Mouse (Mus musculus) hindbrain, embryonic 16.5 days (tissue): Measurements from ENCODE around the gene Tbc1d20. TPM values are rescaled to one million over a fixed set of nuclear protein-coding genes. Genes with fewer than 3 reads are reported as not detected.

Source experiments
- ATAC-seq: fragments of 200-750 bp; cut with Nextera tagmentation; 2 replicates; pipeline ENCODE4 v1.8.0; 2017; ENCODE audit warnings: moderate TSS enrichment, moderate library complexity
- H3K27ac ChIP-seq: fragments of 300-500 bp; sonication (generic); 2 replicates; pipeline ENCODE4 v1.5.1; 2014; ENCODE audit warnings: low read depth, mild to moderate bottlenecking, control low read depth, low read length, moderate library complexity
- H3K27me3 ChIP-seq: fragments of 300-500 bp; sonication (generic); replicated peaks from 2 replicates; pipeline ENCODE4 v1.6.1; 2014; ENCODE audit warnings: low read length; ENCODE audit not compliant: control insufficient read depth, insufficient read depth
- H3K36me3 ChIP-seq: fragments of 300-500 bp; sonication (generic); 2 replicates; pipeline ENCODE4 v1.6.1; 2014; ENCODE audit warnings: mild to moderate bottlenecking, low read length, moderate library complexity, mixed read lengths; ENCODE audit not compliant: control insufficient read depth, insufficient read depth
- H3K4me1 ChIP-seq: fragments of 300-500 bp; sonication (generic); 2 replicates; pipeline ENCODE4 v1.6.1; 2014; ENCODE audit warnings: low read depth, low read length; ENCODE audit not compliant: control insufficient read depth, insufficient read depth
- H3K4me2 ChIP-seq: fragments of 300-500 bp; sonication (generic); 2 replicates; pipeline ENCODE4 v1.6.1; 2014; ENCODE audit warnings: mild to moderate bottlenecking, low read length, control low read depth, moderate library complexity
- H3K4me3 ChIP-seq: fragments of 300-500 bp; sonication (generic); 2 replicates; pipeline ENCODE4 v1.5.1; 2014; ENCODE audit warnings: mild to moderate bottlenecking, low read length, control low read depth, moderate library complexity
- H3K9ac ChIP-seq: fragments of 300-500 bp; sonication (generic); 2 replicates; pipeline ENCODE4 v1.6.1; 2014; ENCODE audit warnings: low read depth, mild to moderate bottlenecking, control low read depth, low read length, moderate library complexity
- H3K9me3 ChIP-seq: fragments of 300-500 bp; sonication (generic); 2 replicates; pipeline ENCODE4 v1.6.1; 2014; ENCODE audit warnings: mild to moderate bottlenecking, low read length, moderate library complexity; ENCODE audit not compliant: control insufficient read depth
- WGBS: fragments of 180-500 bp; shearing (Covaris S2); extraction: QIAGEN DNeasy Blood & Tissue Kit; methylation state at CpG from one replicate; pipeline ENCODE4 v1.1.7; 2014; 5-methylcytosine and 5-hydroxymethylcytosine counted together
- polyA plus RNA-seq: library from polyadenylated mRNA; unstranded; fragments of >200 nt; fragmentation: Nextera tagmentation; extraction: Ambion mirVana; gene quantifications from 2 replicates; pipeline ENCODE4 v1.2.1, GENCODE M21; 2015

Tbc1d20 gene
- polyA plus RNA-seq, 1 experiment from 2014 or later = 31.2 TPM

- no peak overlapping the region for H3K4me2 ChIP-seq
- WGBS = 60% methylated on average over 2 of the region's 2 CpGs
- no peak overlapping the region for H3K27ac ChIP-seq
- no peak overlapping the region for H3K9ac ChIP-seq
- no peaks in the 10 kb centered on the region for H3K9me3 ChIP-seq
- no peak overlapping the region for H3K4me3 ChIP-seq
- peaks cover 14% of the 10 kb centered on the region for H3K4me1 ChIP-seq
- ATAC-seq = no peak
- no peaks in the 10 kb centered on the region for H3K36me3 ChIP-seq
- H3K27me3 ChIP-seq = no peaks in the 10 kb centered on the region
These were observed 1.2 kb upstream of the Tbc1d20 start for GRCm38 (mm10) chr2:152292475-152292874.

GRCm38 (mm10) chr2:152293179-152293726, 375 bp upstream of the Tbc1d20 start:
- Histone ChIP-seq H3K27ac (peak overlapping the region; percentile 74), H3K9me3 (no peaks in the 10 kb centered on the region), H3K36me3 (no peaks in the 10 kb centered on the region)

GRCm38 (mm10) chr2:152294541-152294940, 913 bp downstream of the Tbc1d20 start:
- peak overlapping the region; percentile 94 for H3K4me2 ChIP-seq
- no peaks in the 10 kb centered on the region; the same call in 1 of the 2 replicates for H3K36me3 ChIP-seq
- H3K27ac ChIP-seq = no peak overlapping the region; the same call in 1 of the 2 replicates
- no peaks in the 10 kb centered on the region for H3K9me3 ChIP-seq
- H3K4me1 ChIP-seq = peaks cover 14% of the 10 kb centered on the region
- H3K9ac ChIP-seq = peak overlapping the region; percentile 100
- peak overlapping the region; percentile 98 for H3K4me3 ChIP-seq
- no peak for ATAC-seq
- WGBS = 34% methylated on average over 5 of the region's 5 CpGs
- H3K27me3 ChIP-seq = no peaks in the 10 kb centered on the region

More at GRCm38 (mm10) chr2:152293179-152293726, 375 bp upstream of the Tbc1d20 start:
- H3K27me3 ChIP-seq = no peaks in the 10 kb centered on the region
- ATAC-seq = peak; percentile 78
- WGBS = 0% methylated on average over 15 of the region's 15 CpGs
- peaks cover 14% of the 10 kb centered on the region for H3K4me1 ChIP-seq
- peak overlapping the region; percentile 94 for H3K4me2 ChIP-seq
- H3K4me3 ChIP-seq = peak overlapping the region; percentile 98
- H3K9ac ChIP-seq = peak overlapping the region; percentile 65

GRCm38 (mm10) chr2:152302862-152303261, 9.2 kb downstream of the Tbc1d20 start:
- H3K9ac ChIP-seq = no peak overlapping the region
- H3K27me3 ChIP-seq = no peaks in the 10 kb centered on the region
- H3K4me2 ChIP-seq = no peak overlapping the region
- H3K36me3 ChIP-seq = peaks cover 22% of the 10 kb centered on the region
- H3K4me1 ChIP-seq = no peaks in the 10 kb centered on the region
- WGBS = 92% methylated on average over 2 of the region's 2 CpGs
- H3K27ac ChIP-seq = no peak overlapping the region
- ATAC-seq = no peak
- no peak overlapping the region for H3K4me3 ChIP-seq
- H3K9me3 ChIP-seq = no peaks in the 10 kb centered on the region

GRCm38 (mm10) chr2:152303781-152304180, 10.2 kb downstream of the Tbc1d20 start:
- Histone ChIP-seq H3K36me3 (peaks cover 31% of the 10 kb centered on the region), H3K4me2 (no peak overlapping the region), H3K27ac (no peak overlapping the region), H3K27me3 (no peaks in the 10 kb centered on the region), H3K9ac (no peak overlapping the region), H3K9me3 (no peaks in the 10 kb centered on the region), H3K4me1 (no peaks in the 10 kb centered on the region), H3K4me3 (no peak overlapping the region)
- 70% methylated on average over 5 of the region's 5 CpGs for WGBS
- no peak for ATAC-seq

- Histone ChIP-seq H3K9ac (no peak overlapping the region), H3K27ac (no peak overlapping the region), H3K27me3 (no peaks in the 10 kb centered on the region), H3K4me2 (no peak overlapping the region), H3K4me3 (no peak overlapping the region), H3K4me1 (no peaks in the 10 kb centered on the region), H3K9me3 (no peaks in the 10 kb centered on the region), H3K36me3 (peaks cover 41% of the 10 kb centered on the region)
- 97% methylated on average over 6 of the region's 6 CpGs for WGBS
- ATAC-seq = no peak
These were observed 11.9 kb downstream of the Tbc1d20 start for GRCm38 (mm10) chr2:152305480-152305879.

- H3K4me1 ChIP-seq = no peaks in the 10 kb centered on the region
- H3K27me3 ChIP-seq = no peaks in the 10 kb centered on the region
- WGBS = 83% methylated on average over 3 of the region's 3 CpGs
- ATAC-seq = no peak
- no peak overlapping the region for H3K27ac ChIP-seq
- no peaks in the 10 kb centered on the region for H3K9me3 ChIP-seq
- H3K36me3 ChIP-seq = peaks cover 45% of the 10 kb centered on the region
- no peak overlapping the region for H3K4me3 ChIP-seq
- no peak overlapping the region for H3K4me2 ChIP-seq
- H3K9ac ChIP-seq = no peak overlapping the region
These were observed 13.6 kb downstream of the Tbc1d20 start for GRCm38 (mm10) chr2:152307186-152307585.

- Histone ChIP-seq H3K27me3 (no peaks in the 10 kb centered on the region), H3K9ac (no peak overlapping the region), H3K4me3 (no peak overlapping the region), H3K4me2 (no peak overlapping the region), H3K36me3 (peaks cover 46% of the 10 kb centered on the region), H3K27ac (no peak overlapping the region), H3K9me3 (no peaks in the 10 kb centered on the region), H3K4me1 (no peaks in the 10 kb centered on the region)
- 77% methylated on average over 7 of the region's 7 CpGs for WGBS
- ATAC-seq = no peak
These were observed 19.4 kb downstream of the Tbc1d20 start for GRCm38 (mm10) chr2:152312996-152313395.

- no peaks in the 10 kb centered on the region for H3K4me1 ChIP-seq
- WGBS = 95% methylated on average over 6 of the region's 6 CpGs
These were observed 20.3 kb downstream of the Tbc1d20 start for GRCm38 (mm10) chr2:152313926-152314325.

More at GRCm38 (mm10) chr2:152313926-152314325, 20.3 kb downstream of the Tbc1d20 start:
- ATAC-seq = no peak
- H3K4me2 ChIP-seq = no peak overlapping the region
- H3K4me3 ChIP-seq = no peak overlapping the region
- no peaks in the 10 kb centered on the region for H3K27me3 ChIP-seq
- H3K36me3 ChIP-seq = peaks cover 44% of the 10 kb centered on the region
- no peak overlapping the region for H3K27ac ChIP-seq
- no peak overlapping the region for H3K9ac ChIP-seq
- H3K9me3 ChIP-seq = no peaks in the 10 kb centered on the region
